Mouse (Mus musculus): ENCODE measurements at regions not wholly inside any gene's neighbourhood (a gene's known extent, or its start where the extent isn't known, plus 50 kb on each side); places are given as distances from the start of the nearest gene placed in this dataset.

DNA sequence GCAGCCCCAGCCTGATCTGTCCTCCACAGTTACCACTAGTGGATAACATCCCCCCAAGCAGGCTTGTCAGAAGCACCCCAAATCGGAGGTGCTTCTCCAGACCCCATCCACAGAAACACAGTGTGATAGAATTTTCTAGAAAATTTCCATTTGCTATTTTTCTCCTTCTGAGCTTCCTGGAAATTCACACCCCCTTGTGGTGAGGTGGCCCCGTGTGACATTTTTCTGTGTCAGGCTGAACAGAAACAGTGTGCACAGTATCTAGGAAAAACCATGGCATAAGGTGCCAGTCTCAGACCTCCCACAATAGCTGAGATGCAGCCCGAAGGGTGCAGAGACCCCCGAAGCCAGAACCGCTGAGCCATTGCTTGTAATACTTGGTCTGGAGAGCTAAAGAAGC, 155.3 kb upstream of the Mvb12b start:
- no peak for DNase-seq (ENCODE audit: low read depth in 1 of 2, low spot score in 2 of 2)

- no peak for DNase-seq (ENCODE audit: low read depth in 1 of 2, low spot score in 2 of 2)
Measured at GRCm38 (mm10) chr2:34042336-34042735, 154.6 kb upstream of the Mvb12b start.

- no peak for DNase-seq (ENCODE audit: low read depth in 1 of 2, low spot score in 2 of 2)
Measured at GRCm38 (mm10) chr2:34038982-34039381, 151.2 kb upstream of the Mvb12b start.

DNA sequence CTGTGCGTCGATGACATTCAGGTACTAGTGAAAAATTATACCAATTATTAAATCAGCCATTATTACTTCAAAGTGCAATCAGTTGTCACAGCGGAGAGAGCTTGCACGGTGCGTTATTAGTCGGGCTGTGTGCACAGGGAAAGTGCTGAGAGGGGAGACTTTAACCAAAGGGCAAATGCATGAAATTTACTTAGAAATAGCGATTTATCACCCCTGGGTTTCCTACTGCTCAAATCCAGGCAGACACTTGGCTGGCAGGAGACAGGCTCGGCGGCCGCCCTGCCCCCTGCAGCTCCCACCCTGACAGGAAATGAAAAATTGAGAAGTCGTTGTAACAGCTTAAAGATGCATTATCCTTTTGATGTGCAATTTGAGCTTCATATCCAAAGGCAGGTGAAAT, 145.5 kb upstream of the Mvb12b start:
- DNase-seq (ENCODE audit: low read depth in 1 of 2, low spot score in 2 of 2): no peak

DNA sequence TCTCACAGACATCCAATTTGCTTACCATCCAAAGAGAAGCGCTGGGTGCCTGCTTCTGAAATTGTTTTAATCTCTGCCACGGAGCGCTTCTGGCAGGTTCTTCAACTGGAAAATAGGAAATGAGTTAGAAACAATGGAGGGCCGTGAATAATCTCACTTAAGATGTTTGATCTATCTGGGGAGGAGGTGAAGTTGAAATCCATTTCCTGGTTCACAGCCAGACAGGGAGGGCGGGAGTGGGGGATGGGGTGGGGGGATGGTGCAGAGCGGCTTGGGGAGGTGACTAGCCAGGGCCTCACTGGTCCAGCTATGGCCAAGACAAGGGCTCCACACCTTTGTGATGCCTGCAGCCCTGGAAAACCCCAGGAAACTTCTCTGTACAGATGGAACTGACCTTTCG, 143.7 kb upstream of the Mvb12b start:
- DNase-seq (ENCODE audit: low read depth in 1 of 2, low spot score in 2 of 2): no peak

- no peak for DNase-seq (ENCODE audit: low read depth in 1 of 2, low spot score in 2 of 2)
Measured at GRCm38 (mm10) chr2:34031001-34031412, 143.3 kb upstream of the Mvb12b start.

DNA sequence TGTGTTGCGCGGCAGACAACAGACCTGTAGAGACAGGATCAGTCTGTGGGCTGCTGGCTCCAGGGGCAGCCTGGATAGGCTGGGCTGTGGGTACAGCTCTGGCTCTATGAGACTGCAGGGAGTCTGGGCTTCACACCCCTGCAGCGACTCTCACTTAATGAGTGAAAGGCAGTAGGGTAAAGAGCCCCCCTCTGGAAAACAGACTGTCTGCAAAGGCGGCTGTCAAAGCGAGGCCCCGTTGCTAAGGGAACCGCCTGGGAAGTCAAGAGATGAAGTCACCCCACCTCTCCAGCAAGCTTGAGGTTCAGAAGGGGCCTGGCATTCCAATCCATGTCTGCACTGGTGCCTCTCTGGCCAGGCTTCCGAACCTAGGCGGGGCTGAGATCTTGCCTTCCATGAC, 139.7 kb upstream of the Mvb12b start:
- no peak for DNase-seq (ENCODE audit: low read depth in 1 of 2, low spot score in 2 of 2)

GRCm38 (mm10) chr2:34026566-34027360, 139.0 kb upstream of the Mvb12b start:
- no peak for DNase-seq (ENCODE audit: low read depth in 1 of 2, low spot score in 2 of 2)

DNA sequence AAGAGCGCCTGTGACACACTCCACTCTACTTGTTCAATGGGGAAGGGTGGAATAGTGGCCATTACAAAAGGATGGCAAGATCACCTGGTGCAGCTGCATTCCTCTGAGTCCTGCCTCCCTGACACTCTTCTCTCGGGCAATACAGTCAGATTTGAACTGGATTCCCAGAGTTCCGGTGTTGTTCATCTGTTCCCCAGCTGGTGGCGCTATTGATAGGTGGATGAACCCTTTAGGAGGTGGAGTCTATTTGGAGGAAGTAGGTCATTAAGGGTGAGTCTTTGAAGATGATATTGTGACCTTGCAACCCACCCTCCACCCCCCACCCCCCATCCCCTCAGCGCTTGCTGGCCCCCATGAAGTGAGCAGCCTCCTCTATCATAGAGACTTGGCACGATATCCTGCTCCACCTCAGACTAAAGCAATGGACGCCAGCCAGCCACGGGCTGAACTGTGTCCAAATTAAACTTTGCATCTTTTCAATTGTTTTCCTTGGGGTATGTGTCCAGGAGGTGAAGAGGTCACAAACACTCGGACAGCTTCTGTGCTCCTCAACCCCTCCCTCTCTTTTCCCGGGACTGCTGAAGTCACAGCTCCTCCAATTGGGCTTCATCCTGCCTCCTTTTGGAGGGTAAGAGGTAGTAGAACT, 138.1 kb upstream of the Mvb12b start:
- no peak for DNase-seq (ENCODE audit: low read depth in 1 of 2, low spot score in 2 of 2)

GRCm38 (mm10) chr2:34017142-34017453, 129.4 kb upstream of the Mvb12b start:
- DNase-seq (ENCODE audit: low read depth in 1 of 2, low spot score in 2 of 2): no peak

- no peak for DNase-seq (ENCODE audit: low read depth in 1 of 2, low spot score in 2 of 2)
Measured at GRCm38 (mm10) chr2:34016350-34017141, 128.8 kb upstream of the Mvb12b start.

- no peak for DNase-seq (ENCODE audit: low read depth in 1 of 2, low spot score in 2 of 2)
Measured at GRCm38 (mm10) chr2:34015640-34015995, 127.9 kb upstream of the Mvb12b start.

GRCm38 (mm10) chr2:34014868-34015639, 127.3 kb upstream of the Mvb12b start:
- no peak for DNase-seq (ENCODE audit: low read depth in 1 of 2, low spot score in 2 of 2)

DNA sequence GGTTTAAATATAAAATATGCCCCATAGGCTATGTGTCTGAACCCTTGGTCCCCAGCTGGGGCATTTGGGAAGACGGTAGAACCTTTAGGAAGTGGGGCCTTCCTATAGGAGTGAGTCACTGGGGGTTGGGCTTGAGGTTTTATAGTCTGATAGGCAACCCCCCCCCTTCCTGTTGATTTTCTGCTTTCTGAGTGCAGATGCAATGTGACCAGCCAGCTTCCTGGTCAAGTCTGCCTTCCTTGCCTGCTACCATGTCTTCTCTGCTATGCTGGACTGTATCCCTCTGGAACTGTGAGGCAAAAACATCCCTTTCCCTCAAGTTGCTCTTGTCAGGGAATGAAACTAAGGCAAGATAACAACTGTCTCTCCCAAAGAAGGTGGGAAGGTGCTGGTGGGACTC, 122.4 kb upstream of the Mvb12b start:
- no peak for DNase-seq (ENCODE audit: low read depth in 1 of 2, low spot score in 2 of 2)

DNA sequence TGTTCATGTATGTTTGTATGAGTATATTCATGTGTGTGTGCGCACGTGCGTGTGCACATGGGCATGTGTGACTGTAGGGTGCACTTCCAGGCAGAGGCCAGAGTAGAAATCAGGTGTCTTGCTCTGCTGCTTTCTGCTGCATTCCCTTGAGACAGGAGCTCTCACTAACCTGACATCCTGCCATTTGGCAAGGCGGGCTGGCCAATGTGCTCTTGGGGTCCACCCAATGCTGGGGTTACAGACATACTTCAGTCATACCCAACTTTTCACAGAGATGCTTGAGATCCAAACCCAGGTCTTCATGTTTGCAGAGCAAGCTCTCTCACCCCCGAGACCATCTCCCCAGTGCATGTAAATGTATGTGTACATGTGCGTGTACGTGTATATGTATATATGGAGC, 120.2 kb upstream of the Mvb12b start:
- DNase-seq (ENCODE audit: low read depth in 1 of 2, low spot score in 2 of 2): no peak

DNA sequence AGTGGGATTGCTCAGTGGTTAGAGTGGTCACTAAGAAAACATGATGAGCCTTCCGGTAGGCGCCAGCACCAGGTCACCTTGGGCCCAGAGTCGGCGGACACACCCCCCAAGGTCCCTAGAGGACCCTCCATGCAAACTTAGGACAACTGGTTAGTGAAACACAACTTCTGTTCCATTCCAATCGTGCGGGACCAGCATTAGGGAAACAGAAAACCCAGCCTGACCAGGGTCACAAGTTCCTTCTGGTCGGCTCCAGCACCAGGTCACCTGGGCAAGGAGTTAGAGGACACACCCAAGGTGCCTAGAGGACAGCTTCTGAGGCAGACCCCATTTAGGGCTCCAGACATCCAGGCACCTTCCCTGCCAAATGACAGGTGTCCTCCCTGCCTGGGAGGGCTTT, 109.4 kb upstream of the Mvb12b start:
- DNase-seq (ENCODE audit: low read depth in 1 of 2, low spot score in 2 of 2): no peak

- no peak for DNase-seq (ENCODE audit: low read depth in 1 of 2, low spot score in 2 of 2)
Measured at GRCm38 (mm10) chr2:33996331-33996730, 108.6 kb upstream of the Mvb12b start.

- DNase-seq (ENCODE audit: low read depth in 1 of 2, low spot score in 2 of 2): no peak
Measured at GRCm38 (mm10) chr2:33991299-33991698, 103.6 kb upstream of the Mvb12b start.

DNA sequence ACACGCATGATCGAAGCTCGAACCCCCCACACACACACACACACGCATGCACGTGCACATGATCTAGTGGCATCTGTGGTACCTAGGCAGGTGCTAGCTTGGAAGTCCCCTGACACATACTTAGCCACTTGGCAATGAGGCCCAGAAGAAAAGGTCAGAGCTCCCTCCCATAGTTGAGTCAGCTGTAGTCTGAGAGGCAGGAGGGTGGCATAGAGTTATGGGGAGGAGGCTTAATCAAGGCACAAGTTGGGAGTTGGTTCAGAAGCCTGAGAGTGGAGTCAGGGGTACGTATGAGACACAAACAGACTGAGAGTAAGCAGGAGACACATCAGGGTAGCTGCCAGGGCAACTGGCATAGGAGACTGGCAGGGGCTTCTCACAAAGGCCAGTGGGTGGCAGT, 103.0 kb upstream of the Mvb12b start:
- DNase-seq (ENCODE audit: low read depth in 1 of 2, low spot score in 2 of 2): no peak

DNA sequence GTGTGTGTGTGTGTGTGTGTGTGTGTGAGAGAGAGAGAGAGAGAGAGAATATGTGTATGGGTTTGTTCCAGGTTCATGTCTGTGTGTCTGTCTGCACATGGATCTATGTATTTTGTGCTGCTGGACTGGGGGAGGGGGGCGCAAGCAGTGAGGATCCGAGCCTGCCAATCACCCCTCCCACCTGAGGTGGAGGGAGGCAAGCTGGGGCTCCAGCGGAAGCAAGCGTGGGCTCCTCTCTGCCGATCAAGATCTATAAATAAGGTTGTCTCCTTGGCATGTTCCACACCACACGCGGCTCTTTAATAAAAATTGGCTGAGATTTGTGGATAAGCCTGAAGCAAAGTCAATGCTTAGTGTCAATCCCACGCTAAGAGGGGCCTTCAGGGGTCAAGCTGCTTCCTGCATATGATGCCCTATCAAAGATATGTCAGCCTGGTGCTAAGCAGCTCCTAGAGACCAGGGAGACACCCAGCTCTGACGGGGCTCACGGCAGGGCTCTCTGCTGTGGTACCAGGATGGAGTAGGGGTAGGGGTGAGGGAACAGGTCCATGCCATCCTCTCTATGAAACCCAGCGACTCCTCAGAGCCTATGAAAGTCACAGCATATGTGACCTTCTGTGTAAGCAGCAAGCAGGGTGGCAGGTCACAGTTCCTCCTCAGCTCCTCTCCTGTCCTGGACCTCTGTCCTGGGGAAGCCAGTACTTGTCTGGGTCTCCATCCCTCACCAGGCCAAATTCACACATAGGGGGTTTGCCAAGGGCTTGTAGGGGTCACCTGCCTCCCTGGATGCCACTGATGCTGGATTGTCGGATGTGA, 102.0 kb upstream of the Mvb12b start:
- no peak for DNase-seq (ENCODE audit: low read depth in 1 of 2, low spot score in 2 of 2)

- no peak for DNase-seq (ENCODE audit: low read depth in 1 of 2, low spot score in 2 of 2)
Measured at GRCm38 (mm10) chr2:33986420-33986819, 98.7 kb upstream of the Mvb12b start.
